Mouse (Mus musculus): ENCODE data around the gene Gm20521.
A peak's percentile ranks its signal among the peaks of the same experiment; 100 is the strongest.

The Gm20521 gene

GRCm38 (mm10) chr14:54883154-54884021, at the start of gene Gm20521, which contains the start of gene Bcl2l2:
TSS of gene Gm20521 (plus strand) at chr14:54883441.
TSS of gene Bcl2l2 (plus strand) at chr14:54883377.
- DNase-seq (ENCODE audit: low spot score), result peak; percentile 96

GRCm38 (mm10) chr14:54843461-54843860, 39.8 kb upstream of the Gm20521 start:
- DNase-seq (ENCODE audit: low spot score), result no peak

GRCm38 (mm10) chr14:54855726-54856125, 27.5 kb upstream of the Gm20521 start:
- no peak for DNase-seq (ENCODE audit: low spot score)

- no peak for DNase-seq (ENCODE audit: low spot score)
These were observed 26.5 kb upstream of the Gm20521 start for GRCm38 (mm10) chr14:54856703-54857102.

GRCm38 (mm10) chr14:54857891-54858290, 25.4 kb upstream of the Gm20521 start:
- DNase-seq (ENCODE audit: low spot score), result no peak

GRCm38 (mm10) chr14:54860511-54860910, 22.7 kb upstream of the Gm20521 start:
- no peak for DNase-seq (ENCODE audit: low spot score)

- DNase-seq (ENCODE audit: low spot score), result peak; percentile 93
These were observed 19.5 kb upstream of the Gm20521 start for GRCm38 (mm10) chr14:54863501-54864312.

GRCm38 (mm10) chr14:54864313-54865036, 18.8 kb upstream of the Gm20521 start:
- no peak for DNase-seq (ENCODE audit: low spot score)

GRCm38 (mm10) chr14:54865626-54866025, 17.6 kb upstream of the Gm20521 start:
- no peak for DNase-seq (ENCODE audit: low spot score)

GRCm38 (mm10) chr14:54866268-54866667, 17.0 kb upstream of the Gm20521 start:
- DNase-seq (ENCODE audit: low spot score), result no peak

GRCm38 (mm10) chr14:54866936-54867335, 16.3 kb upstream of the Gm20521 start:
- no peak for DNase-seq (ENCODE audit: low spot score)

- DNase-seq (ENCODE audit: low spot score), result no peak
These were observed 15.2 kb upstream of the Gm20521 start for GRCm38 (mm10) chr14:54868026-54868425.

GRCm38 (mm10) chr14:54870861-54871260, 12.4 kb upstream of the Gm20521 start, which contains the start of gene Homez:
TSS of gene Homez (minus strand) at chr14:54870961.
- no peak for DNase-seq (ENCODE audit: low spot score)

- no peak for DNase-seq (ENCODE audit: low spot score)
These were observed 9.1 kb upstream of the Gm20521 start for GRCm38 (mm10) chr14:54874165-54874564.

GRCm38 (mm10) chr14:54875844-54876538, 7.2 kb upstream of the Gm20521 start:
- peak; percentile 25 for DNase-seq (ENCODE audit: low spot score)

- DNase-seq (ENCODE audit: low spot score), result peak; percentile 90
These were observed 6.6 kb upstream of the Gm20521 start for GRCm38 (mm10) chr14:54876539-54877047.

GRCm38 (mm10) chr14:54877048-54877715, 6.1 kb upstream of the Gm20521 start, which contains the start of gene Ppp1r3e:
TSS of gene Ppp1r3e (minus strand) at chr14:54877550.
- DNase-seq (ENCODE audit: low spot score), result peak; percentile 79

GRCm38 (mm10) chr14:54884022-54884712, 926 bp downstream of the Gm20521 start:
- peak; percentile 33 for DNase-seq (ENCODE audit: low spot score)

- DNase-seq (ENCODE audit: low spot score), result no peak
These were observed 2.1 kb downstream of the Gm20521 start for GRCm38 (mm10) chr14:54885309-54885708.

GRCm38 (mm10) chr14:54892200-54892599, 9.0 kb downstream of the Gm20521 start, which contains the start of gene Pabpn1:
TSS of gene Pabpn1 (plus strand) at chr14:54892500.
- DNase-seq (ENCODE audit: low spot score), result no peak
